Mouse (Mus musculus): ENCODE data around the gene Lims1. TPM values are rescaled to one million over a fixed set of nuclear protein-coding genes. Genes with fewer than 3 reads are reported as not detected.

Gene Lims1
- total RNA-seq, 2 experiments from 2014 or later, result 48.8 to 62.8 TPM

DNA sequence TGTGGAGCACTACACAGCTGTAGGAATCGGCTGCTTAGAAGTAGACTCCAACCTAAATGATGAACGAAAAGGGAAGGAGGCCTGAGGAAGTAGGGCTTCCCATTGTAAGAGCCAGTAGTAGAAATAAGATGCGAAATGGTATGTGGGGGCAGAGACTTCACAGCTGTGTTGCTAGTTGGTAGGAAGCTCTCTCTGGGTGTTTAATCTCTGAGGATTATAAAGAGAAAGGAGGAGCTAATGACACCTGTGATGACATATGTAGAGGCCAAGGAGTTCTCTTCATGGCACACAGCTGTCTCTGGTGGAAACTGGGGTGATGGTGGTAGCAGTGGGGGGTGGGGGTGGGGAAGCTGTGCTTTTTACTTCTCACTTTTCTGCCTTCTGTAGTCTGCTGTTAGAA, 27.3 kb downstream of the Lims1 start:
- no peak for DNase-seq

DNA sequence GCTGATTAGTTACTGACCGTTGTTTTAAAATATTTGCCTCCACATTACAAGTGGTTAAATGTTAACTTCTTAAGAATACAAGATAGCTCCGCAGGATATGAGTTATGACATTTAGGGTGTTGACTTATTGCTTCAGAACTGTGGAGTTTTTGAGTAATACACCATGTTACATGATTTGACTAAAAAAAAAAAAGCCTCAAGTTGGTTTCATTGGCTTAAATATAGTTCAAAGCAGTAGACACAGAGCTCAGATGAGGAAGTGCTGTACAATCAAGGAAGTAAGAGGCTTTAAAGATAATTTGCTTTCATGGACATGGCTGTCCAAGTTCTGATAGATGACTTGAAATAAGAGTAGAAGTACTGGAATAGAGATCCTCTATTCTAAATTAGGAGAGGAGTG, 28.4 kb downstream of the Lims1 start:
- DNase-seq, result no peak

DNA sequence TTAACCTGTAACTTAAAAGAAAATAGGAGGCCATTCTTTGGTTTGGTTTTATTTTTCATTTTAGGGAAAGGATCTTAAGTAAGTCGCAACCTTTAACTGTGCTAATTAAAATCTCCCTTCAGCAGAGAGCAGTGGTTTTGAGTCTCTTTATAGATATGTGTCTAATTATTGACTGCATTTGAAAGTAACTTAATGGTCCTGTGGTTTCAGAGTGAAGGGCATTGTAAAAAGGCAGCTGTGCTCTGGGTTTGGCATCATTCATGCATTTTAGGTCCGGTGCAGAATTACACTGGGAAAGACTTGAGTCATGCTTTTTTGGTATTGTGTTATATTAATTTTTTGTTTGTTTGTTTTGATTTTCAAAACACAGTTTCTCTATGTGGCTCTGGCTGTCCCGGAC, 29.1 kb downstream of the Lims1 start:
- DNase-seq, result no peak

DNA sequence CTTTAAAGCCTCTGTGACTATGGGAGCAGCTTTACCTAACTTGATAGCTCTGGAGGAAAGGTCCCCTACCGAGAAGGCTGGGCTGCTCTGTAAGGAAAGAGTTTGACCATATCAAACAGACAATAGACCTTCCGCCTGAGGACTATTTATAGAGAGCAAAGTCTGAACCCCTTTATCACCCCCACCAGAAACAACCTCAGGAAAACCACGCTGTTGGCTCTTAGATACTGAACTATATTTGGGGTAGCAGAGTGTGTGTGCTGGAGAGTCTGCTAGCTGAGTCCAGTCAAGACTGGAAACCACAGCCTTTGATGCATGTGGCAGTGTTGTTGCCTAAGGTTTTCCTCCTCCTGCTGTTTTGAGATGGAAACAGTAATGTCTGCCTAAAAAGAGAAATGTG, 31.3 kb downstream of the Lims1 start:
- no peak for DNase-seq

DNA sequence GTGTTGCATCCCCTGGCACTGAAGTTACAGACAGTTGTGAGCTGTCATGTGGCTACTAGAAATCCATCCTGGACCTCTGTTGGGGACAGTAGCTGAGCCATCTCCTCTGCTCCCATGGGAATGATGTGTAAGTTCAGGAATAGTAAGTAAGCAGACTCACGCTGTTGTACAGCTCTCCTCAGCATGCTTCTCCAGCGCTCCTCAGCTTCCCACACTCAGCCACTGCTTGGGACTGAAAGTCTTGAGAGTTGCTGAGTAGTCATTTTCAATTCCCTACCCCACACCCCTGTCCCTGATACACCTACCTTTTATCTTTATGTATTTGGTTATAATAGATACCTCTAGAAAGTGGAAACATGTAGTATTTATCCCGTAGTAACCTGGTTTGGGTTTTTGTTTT, 33.2 kb downstream of the Lims1 start:
- DNase-seq, result no peak

DNA sequence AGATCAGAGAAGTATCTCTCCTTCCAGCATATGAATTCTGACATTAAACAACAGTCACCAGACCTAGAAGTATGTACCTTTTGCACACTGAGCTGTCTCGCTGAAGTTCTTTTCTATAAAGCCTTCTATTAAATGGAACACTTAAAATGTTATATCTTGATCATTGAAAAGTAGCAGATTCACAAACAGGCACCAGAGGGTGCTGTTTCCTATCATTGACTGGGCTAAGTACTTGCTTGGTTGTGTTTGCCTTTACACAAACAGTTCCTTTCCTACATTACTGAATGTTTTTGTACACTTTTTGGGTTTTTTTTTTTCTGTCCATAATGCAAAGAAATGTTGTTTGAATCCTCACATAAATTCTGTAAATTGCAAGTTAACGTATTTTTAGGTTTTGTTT, 35.9 kb downstream of the Lims1 start:
- peak in 1 of 2 experiments; percentile 46 for DNase-seq

DNA sequence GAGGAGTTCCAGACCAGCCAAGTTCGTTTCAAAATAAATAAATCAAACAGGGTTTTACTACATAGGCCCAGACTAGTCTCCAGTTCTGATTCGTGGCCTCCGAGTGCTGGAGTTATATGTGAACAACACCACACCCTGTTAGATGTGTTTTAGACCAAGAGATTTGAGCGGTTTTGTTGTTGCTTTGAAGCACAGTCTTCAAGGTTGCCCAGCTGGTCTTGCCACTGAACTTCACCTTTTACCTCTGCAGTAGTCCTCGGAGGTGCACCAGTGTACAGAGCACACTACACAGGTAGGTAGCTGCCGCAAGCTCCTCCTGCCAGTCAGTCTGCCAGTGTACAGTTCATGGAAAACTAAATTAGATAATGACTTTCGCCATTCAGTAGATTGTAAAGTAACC, 36.7 kb downstream of the Lims1 start:
- no peak for DNase-seq

DNA sequence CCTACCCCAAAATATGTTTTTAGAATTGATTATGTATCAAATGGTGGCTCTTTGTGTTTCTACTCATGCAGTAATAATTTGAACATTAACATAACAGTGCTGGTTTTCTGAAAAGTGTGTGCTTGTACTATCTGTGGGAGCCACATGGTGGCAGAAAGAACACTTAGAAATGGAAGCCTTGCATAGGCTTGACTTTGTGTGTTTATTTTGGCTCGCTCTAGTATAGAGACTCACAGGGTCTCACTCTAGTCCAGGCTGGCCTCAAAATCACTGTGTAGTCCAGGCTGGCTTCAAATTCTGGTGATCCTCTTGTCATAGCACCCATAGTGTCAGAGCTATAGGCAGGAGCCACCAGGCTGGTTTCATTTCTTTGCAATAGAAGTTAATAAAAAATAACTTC, 39.5 kb downstream of the Lims1 start:
- no peak for DNase-seq

DNA sequence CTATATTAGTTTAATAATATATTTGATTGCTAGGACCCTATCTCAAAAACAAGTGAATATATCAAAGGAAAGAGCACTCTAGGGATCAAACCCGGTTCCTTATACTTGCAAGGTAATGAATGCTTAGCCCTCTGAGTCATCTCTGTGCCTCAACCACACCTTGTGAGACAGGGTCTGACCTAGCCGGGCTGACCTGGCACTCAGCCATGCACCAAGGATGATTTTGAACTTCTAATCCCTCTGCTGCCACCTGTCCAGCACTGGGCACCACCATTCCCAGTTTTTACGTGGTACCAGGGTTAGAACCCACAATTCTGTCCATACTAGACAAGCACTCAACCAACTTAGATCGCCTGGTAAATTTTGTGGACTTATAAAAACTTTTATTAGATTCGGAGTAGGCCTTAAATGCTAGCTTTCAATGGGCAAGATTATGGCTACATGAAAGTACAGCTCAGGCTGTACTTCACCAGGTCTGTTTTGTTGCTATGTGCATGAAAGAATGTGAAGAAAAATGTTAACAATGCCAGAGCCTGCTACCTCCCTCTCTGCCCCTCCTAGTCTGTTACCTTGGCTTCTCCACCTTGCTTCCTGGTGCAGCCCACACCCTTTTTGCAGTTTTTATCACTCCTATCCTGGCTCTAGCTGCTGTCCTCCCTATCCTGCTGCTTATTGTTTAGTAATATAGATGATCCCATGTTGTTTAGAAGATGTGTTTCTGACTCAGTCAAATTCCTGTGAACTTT, 41.7 kb downstream of the Lims1 start:
- DNase-seq, result no peak

DNA sequence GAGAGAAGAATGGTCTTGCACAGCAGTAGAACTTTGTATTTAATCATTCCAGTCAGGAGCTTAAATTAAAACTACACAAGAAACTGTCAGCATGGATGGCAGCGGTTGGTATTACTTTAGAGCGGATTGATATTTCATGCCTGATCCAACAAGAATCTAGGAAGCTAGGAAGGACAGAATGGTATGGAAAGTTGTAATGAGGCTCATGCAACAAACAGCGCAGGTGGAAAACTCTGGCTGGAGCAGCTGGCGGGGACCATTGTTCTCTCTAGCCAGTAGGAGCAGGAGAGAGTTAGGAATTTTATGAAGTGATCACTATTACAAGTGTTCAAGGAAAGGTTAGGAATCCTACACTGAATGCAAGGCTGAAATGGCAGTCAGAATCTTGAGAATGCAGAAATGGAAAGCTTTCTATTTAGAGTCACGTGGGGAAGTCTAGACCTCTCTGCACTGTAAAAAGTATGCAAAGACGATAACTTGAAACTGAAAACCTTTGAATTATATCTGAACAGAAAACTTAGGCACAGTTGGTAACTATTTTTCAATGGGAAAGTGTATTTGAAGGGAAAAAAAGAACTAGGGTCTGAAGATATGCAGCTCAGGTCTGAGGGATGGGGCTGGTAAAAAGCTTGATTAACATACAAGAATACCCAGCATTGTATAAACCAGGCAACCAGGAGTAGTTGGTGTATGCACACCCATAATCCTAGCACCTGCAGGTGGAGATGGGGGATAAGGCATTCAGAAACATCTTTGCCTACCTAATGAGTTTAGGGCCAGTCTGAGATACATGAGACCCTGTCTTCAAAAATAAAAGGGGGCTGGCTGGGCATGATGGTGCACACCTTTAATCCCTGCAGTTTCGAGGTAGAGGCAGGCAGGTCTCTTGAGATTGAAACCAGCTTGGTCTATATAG, 45.8 kb downstream of the Lims1 start:
- no peak for DNase-seq

DNA sequence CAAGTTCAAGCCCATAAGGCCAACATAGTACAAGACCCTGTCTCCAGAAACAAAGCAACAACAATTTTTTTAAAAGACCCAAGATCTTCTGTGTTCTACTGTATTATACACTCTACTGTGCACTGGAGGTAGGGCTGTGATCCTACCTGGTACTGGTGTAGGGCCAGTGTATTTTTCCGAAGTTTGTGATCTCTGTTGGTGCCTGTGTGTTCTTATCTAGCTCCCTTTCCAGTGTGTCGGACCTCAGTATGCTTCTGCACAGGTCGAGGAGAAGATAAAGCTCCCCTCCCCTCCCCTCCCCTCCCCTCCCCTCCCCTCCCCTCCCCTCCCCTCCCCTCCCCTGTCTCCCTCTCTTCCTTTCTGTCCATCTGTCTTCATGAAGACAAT, 46.4 kb downstream of the Lims1 start:
- no peak for DNase-seq

DNA sequence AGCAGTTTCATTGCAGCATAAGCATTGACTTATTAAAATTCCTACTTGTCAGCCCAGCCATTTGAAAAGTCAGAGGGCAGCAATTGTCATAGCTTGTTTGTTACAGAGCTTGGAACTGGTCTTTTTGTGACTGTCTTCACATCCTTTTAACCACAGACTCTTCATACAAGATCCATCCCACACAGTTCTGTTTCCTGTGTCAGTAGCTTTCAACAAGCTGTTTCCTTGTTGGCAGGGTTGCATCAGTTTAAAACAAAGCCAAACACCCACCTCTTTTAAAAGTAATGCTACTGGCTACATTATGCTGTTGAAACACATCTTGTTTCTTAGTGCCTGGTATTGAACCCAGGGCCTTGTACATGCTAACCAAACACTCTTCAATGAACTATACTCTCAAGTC, 46.9 kb downstream of the Lims1 start:
- DNase-seq, result no peak

DNA sequence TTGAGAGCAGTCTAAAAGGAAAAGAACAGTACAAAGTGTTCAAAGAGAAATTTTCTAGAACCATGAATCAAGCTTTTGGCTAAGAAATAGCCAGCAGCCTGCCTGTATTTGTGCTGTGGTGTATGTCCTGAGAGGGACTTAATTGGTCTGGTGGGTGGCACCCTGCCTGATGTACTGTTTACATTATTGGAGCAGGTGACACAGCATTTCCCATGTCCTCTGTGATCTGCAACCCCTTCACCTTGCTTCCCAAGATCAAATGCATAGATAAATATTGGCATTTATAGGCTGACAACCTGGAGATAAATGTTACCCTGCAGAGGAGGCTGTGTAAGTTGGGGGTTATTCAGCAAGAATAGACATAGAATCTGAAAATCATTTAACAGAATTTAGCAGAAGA, 47.3 kb downstream of the Lims1 start:
- no peak for DNase-seq

DNA sequence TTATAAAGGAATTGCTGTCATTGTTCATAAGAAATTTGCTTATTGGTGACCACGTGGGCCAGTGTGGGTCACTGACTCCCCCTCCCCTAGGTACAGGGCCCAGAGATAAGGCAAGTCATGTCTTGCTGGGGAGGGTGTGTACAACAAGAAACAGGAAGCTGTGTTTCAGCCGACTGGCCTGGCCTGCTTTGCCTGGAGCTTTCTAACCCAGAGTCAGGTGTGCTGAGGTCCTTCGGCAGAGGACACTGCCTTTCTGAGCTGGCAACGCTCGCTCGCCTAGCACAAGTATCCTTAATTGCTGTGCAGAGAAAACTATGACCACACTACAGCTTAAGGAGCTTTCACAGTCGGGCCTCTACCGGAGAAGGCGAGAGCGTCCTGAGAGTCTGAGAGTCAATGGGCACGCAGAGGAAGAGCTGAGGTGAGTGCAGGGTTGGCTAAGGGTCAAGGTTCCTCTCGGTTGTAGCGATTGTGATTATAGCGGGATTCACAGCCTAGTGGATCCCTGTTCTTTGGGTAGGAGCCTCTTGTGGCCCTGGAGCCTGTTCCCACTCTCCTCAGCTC, 48.1 kb downstream of the Lims1 start:
- DNase-seq, result no peak

DNA sequence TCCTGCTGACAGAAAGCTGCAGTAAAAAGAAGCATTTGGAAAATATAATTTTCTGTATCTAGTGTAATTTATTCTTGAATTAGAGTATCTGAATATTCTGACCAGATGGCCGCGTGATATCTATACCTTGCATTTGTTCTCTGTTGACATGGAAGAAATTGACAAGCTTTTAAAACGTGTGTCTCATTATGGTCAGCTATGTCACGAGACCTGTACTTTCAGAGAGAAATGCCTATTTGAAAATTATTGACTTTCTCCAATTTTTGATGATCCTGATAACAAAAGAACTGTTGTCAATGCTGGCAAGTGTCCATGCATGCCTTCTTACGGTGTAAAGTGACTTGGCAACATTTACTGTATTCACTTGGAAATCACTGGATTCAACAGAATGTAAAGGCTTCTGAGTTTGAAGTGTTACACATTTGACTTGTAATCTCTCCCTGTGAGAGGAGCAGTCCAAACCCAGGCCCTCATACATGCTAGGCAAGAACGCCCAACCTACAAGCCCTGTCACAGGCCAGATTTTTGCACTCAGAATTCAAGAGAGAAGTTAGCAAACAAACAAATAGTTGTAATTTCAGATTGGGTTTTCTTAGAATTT, 49.3 kb downstream of the Lims1 start:
- DNase-seq, result no peak

DNA sequence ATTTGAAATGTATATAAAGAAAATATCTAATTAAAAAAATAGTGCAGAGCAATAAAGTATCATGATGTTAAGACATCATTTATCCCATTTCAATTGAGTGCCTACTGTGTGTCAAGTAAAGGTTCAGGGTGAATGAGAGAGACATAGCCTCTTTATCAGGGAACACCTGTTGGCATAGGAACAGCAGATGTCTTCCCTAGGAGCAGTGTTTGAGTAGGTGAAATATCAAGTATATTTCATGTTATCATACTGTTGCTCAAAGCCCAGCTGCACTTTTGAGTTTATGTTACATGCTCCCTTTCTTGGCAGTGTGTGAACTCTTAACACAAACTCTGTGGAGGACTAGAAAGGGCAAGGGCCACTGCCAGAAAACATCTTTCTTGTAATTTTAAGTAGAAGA, 50.6 kb downstream of the Lims1 start:
- DNase-seq, result no peak

DNA sequence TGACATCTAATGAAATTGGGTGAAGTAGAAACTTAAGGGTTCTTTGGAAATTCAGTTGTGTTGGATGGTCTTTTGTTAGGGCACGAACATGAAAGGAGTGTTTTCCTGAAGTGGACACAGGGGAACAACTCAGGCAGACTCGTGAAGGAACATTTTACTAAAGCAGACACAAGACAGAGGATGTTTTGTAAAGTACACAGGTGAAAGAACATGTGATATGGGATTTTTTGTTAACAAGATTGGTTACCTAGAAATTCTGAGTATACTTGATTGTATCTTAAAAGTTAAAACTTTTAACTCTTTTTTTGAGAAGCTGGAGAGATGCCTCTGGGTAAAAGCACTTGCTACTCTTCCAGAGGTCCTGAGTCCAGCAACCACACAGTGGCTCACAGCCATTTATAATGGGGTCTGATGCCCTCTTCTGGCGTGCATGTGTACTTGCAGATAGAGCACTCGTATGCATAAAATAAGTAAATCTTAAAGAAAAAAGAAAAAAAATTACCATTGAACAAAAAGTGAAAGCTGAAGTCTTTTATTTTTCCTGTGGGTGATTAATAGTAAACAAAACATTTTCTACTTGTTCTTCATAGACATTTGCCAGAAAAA, 54.4 kb downstream of the Lims1 start:
- peak; percentile 36 to 58 for DNase-seq

DNA sequence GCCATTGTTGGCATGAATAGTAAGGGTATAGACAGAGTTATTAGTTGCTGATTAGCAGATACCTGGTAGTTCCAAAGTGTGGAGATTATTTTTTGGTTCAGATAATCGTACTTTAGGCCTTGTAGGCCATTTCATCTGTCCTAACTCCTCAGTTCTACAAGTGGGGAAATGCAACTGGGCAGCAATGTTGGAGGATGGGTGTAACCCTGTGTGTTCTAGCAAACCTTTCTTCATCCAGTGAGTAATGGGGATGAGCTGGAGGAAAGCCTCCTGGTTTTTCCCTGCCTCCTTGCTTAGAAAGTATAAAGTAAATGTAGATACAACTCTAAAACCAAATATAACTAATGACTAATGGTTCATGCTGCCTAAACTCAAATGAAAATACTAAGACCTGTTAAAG, 55.1 kb downstream of the Lims1 start:
- no peak for DNase-seq

DNA sequence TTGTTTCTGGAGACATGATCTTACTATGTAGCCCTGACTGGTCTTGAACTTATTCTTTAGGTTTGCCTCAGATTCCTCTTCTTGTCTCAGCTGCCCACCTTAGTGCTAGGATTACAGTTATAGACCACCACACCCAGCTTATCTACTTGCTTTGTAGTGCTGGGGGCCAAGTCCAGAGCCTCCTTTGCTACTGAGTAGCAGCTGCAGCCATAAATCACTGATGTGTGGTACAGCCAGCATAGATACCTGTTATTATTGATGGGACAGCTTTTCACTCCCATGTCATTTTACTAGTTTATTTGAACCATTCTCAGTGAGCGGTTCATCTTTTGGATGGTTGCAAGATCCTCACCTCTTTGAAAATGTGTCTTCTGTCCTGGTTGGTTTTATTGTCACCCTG, 56.4 kb downstream of the Lims1 start:
- no peak for DNase-seq

DNA sequence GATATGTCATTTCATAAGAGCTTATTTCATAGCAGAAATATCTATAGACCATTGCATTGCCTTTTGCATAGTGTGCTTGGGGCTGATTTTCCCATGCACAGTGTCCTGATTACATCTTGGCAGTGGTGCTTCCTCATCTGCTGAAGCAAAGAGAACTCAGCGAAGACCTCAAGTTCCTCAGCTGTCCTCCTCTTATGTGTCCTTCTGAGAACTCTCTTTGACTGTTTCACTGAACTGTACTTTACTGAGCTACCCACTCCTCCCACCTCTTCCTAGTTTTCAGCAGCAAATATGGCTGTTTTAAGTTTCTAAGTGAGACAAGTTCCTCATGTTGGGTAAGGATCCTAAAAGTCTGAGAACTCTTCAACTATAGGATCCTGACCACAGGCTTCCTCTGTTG, 58.6 kb downstream of the Lims1 start:
- DNase-seq, result no peak

DNA sequence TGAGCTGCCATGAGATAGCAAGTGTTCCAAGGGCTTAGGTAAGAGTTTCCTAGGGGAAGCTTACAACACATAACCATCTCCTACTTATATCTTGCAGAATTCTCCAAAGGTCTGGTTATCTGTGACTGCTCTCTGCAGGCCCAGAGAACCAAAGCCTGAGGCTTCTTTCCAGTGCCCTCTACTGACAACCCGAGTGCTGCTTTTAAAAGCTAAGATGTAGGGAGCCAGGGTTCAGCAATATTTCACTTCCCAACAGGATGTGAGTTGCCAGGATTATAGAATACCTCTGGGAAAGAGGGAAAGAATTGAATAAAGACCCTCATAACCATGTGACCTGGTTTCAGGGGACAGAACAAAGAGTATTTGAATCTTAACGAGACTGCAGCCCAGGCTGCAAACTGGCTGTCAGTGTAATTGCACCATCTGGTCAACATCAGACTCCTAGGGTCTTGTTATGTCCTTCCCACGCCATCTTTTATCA, 59.4 kb downstream of the Lims1 start:
- DNase-seq, result no peak

DNA sequence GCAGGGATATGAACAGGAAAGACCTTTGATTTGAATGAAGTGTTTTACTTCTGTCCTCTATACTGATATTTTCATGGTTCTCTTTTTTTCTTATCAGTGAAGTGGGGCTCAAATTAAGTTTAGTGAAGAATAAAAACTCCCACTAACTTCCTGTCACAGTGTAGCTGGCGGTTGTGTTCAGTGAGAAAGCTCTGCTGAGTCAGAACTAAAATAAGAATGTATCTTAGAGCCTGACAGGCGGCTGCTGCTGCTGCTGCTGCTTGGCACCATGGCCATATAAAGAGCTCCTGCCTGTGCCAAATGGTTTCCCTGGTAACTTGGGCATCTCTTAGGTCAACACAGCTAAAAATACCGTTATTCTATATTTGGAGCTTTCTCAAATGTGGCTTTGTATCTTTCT, 60.0 kb downstream of the Lims1 start:
- peak; percentile 30 to 32 for DNase-seq
